ENCODE assay signal across 8 mouse cellular contexts in genomic region chr5:36313353-36314079, GRCm38 (mm10).
DNase-seq lines count a peak whose midpoint lies in the region; ATAC-seq and TF ChIP-seq lines count a peak whose summit lies in the region.

No protein-coding gene starts in this region.

- H3K9me3 ChIP-seq in embryonic facial prominence, embryonic 14.5 days (ENCODE audit: control insufficient read depth, low read length), result no peaks in the 10 kb centered on the region
- no peaks in the 10 kb centered on the region for H3K9me3 ChIP-seq in heart, embryonic 14.5 days (ENCODE audit: control insufficient read depth, low read length)
- H3K9me3 ChIP-seq in kidney, embryonic 15.5 days (replicated peaks), result no peaks in the 10 kb centered on the region
- no peaks in the 10 kb centered on the region for H3K9me3 ChIP-seq in stomach, postnatal 0 days (ENCODE audit: control insufficient read depth, low read length)

- no peaks in the 10 kb centered on the region for H3K27me3 ChIP-seq in embryonic facial prominence, embryonic 14.5 days (replicated peaks; ENCODE audit: control insufficient read depth, insufficient read depth, low read length)
- H3K27me3 ChIP-seq in heart, embryonic 14.5 days (ENCODE audit: control insufficient read depth, insufficient read depth, low read length), result no peaks in the 10 kb centered on the region
- H3K27me3 ChIP-seq in kidney, embryonic 15.5 days, result no peaks in the 10 kb centered on the region
- H3K27me3 ChIP-seq in stomach, postnatal 0 days (ENCODE audit: control insufficient read depth, insufficient read depth, low read length), result no peaks in the 10 kb centered on the region
- no peaks in the 10 kb centered on the region for H3K27me3 ChIP-seq in cerebellum, adult 2 months (ENCODE audit: control insufficient read depth, insufficient read depth, low read length)

- whole genome bisulfite sequencing in embryonic facial prominence, embryonic 14.5 days, result 16% methylated on average over 16 of the region's 16 CpGs
- 22% methylated on average over 16 of the region's 16 CpGs for WGBS in heart, embryonic 14.5 days
- WGBS in kidney, embryonic 15.5 days, result 25% methylated on average over 16 of the region's 16 CpGs
- WGBS in stomach, postnatal 0 days, result 32% methylated on average over 16 of the region's 16 CpGs
- WGBS in cerebellum, adult 2 months, result 33% methylated on average over 16 of the region's 16 CpGs

- peak overlapping the region; percentile 74; the same call in 1 of the 2 replicates for H3K27ac ChIP-seq in embryonic facial prominence, embryonic 14.5 days (replicated peaks; ENCODE audit: low read depth, low read length)
- peak overlapping the region; percentile 46 to 71 for H3K27ac ChIP-seq in heart, embryonic 14.5 days (replicated peaks in 1 of 2; ENCODE audit: control insufficient read depth in 1 of 2, insufficient read depth in 1 of 2, low read depth in 2 of 2, low read length in 2 of 2)
- peak overlapping the region; percentile 68 for H3K27ac ChIP-seq in kidney, embryonic 15.5 days
- H3K27ac ChIP-seq in stomach, postnatal 0 days (replicated peaks), result peak overlapping the region; percentile 35
- H3K27ac ChIP-seq in cerebellum, adult 2 months (ENCODE audit: insufficient read depth, low read length), result no peak overlapping the region

- peak overlapping the region; percentile 29 for H3K4me2 ChIP-seq in embryonic facial prominence, embryonic 14.5 days (ENCODE audit: low read depth, low read length)
- H3K4me2 ChIP-seq in heart, embryonic 14.5 days (ENCODE audit: low read length), result peak overlapping the region; percentile 40
- peak overlapping the region; percentile 43 for H3K4me2 ChIP-seq in kidney, embryonic 15.5 days
- H3K4me2 ChIP-seq in stomach, postnatal 0 days (replicated peaks; ENCODE audit: low read depth), result no peak overlapping the region

- H3K4me1 ChIP-seq in embryonic facial prominence, embryonic 14.5 days (ENCODE audit: control insufficient read depth, insufficient read depth, low read length), result peaks cover 21% of the 10 kb centered on the region
- H3K4me1 ChIP-seq in heart, embryonic 14.5 days (ENCODE audit: control insufficient read depth in 2 of 2, insufficient read depth in 2 of 2, low read length in 2 of 2), result peaks cover 19% of the 10 kb centered on the region in 2 experiments
- H3K4me1 ChIP-seq in kidney, embryonic 15.5 days, result peaks cover 36% of the 10 kb centered on the region
- peaks cover 4% of the 10 kb centered on the region for H3K4me1 ChIP-seq in stomach, postnatal 0 days (replicated peaks; ENCODE audit: control insufficient read depth, insufficient read depth)
- H3K4me1 ChIP-seq in cerebellum, adult 2 months (ENCODE audit: control insufficient read depth, insufficient read depth, low read length), result no peaks in the 10 kb centered on the region

- no peak for TF ChIP-seq EP300 in stomach, postnatal 0 days (optimal IDR thresholded peaks at IDR 0.05)

- H3K4me3 ChIP-seq in embryonic facial prominence, embryonic 14.5 days (ENCODE audit: low read depth, low read length), result no peak overlapping the region
- peak overlapping the region; percentile 4 to 15; a peak in 2 of 4 replicates for H3K4me3 ChIP-seq in heart, embryonic 14.5 days (ENCODE audit: control insufficient read depth in 1 of 2, insufficient read depth in 1 of 2, low read depth in 1 of 2, low read length in 2 of 2)
- H3K4me3 ChIP-seq in kidney, embryonic 15.5 days (replicated peaks), result peak overlapping the region; percentile 13; the same call in 1 of the 2 replicates
- no peak overlapping the region for H3K4me3 ChIP-seq in stomach, postnatal 0 days (ENCODE audit: low read depth, low read length)
- H3K4me3 ChIP-seq in cerebellum, adult 2 months (replicated peaks; ENCODE audit: insufficient read depth, low read depth, low read length), result no peak overlapping the region

- no peak for TF ChIP-seq CTCF in stomach, postnatal 0 days (IDR thresholded peaks at IDR 0.05; ENCODE audit: low read depth)
- no peak for TF ChIP-seq CTCF in cerebellum, adult 2 months (IDR thresholded peaks at IDR 0.05; ENCODE audit: borderline replicate concordance, insufficient read depth, low read depth, low read length)

- no peak for TF ChIP-seq POLR2A in cerebellum, adult 2 months (IDR thresholded peaks at IDR 0.05; ENCODE audit: borderline replicate concordance, insufficient read depth, low read length)

- no peaks in the 10 kb centered on the region for H3K36me3 ChIP-seq in embryonic facial prominence, embryonic 14.5 days (ENCODE audit: control insufficient read depth, insufficient read depth, low read length)
- no peaks in the 10 kb centered on the region for H3K36me3 ChIP-seq in heart, embryonic 14.5 days (ENCODE audit: control insufficient read depth, insufficient read depth, low read length)
- H3K36me3 ChIP-seq in kidney, embryonic 15.5 days, result no peaks in the 10 kb centered on the region
- H3K36me3 ChIP-seq in stomach, postnatal 0 days (ENCODE audit: control insufficient read depth, insufficient read depth, low read length), result no peaks in the 10 kb centered on the region

- peak; percentile 58 for DNase-seq in adrenal gland, adult 2 months
- DNase-seq in embryonic facial prominence, embryonic 14.5 days (ENCODE audit: low spot score), result peak; percentile 83
- peak; percentile 34 for DNase-seq in lung, postnatal 14 days
- peak; percentile 40 for DNase-seq in stomach, postnatal 0 days (ENCODE audit: low spot score)
- no peak for DNase-seq in thymus, postnatal 14 days
- no peak for DNase-seq in cerebellum, adult 2 months

- H3K9ac ChIP-seq in embryonic facial prominence, embryonic 14.5 days (ENCODE audit: low read depth, low read length), result peak overlapping the region; percentile 47
- peak overlapping the region; percentile 52 for H3K9ac ChIP-seq in heart, embryonic 14.5 days (ENCODE audit: low read length)
- no peak overlapping the region for H3K9ac ChIP-seq in kidney, embryonic 15.5 days
- H3K9ac ChIP-seq in stomach, postnatal 0 days (ENCODE audit: low read length), result 0 out of 2 replicates have a peak overlapping the region, but pooled peaks have one; percentile 13

- peak; percentile 81 for ATAC-seq in embryonic facial prominence, embryonic 14.5 days (ENCODE audit: low read depth)
- peak; percentile 70; the same call in 1 of the 2 replicates for ATAC-seq in heart, embryonic 14.5 days (ENCODE audit: insufficient number of reproducible peaks, insufficient read depth, low FRiP score, low read depth)
- ATAC-seq in kidney, embryonic 15.5 days (replicated peaks; ENCODE audit: low FRiP score), result peak; percentile 78
- ATAC-seq in stomach, postnatal 0 days (ENCODE audit: low FRiP score, low TSS enrichment), result peak; percentile 48; the same call in 1 of the 2 replicates

Comparison
In these comparisons a context has a peak if more than half of its experiments do, and no peak if none do; other contexts are left out.
1. DNase-seq: peak in adrenal gland, adult 2 months (single experiment), embryonic facial prominence, embryonic 14.5 days (single experiment), lung, postnatal 14 days (single experiment) and stomach, postnatal 0 days (single experiment); none in thymus, postnatal 14 days (single experiment) and cerebellum, adult 2 months (0 of 2).
2. H3K4me3 ChIP-seq: peak in heart, embryonic 14.5 days (2 of 2) and kidney, embryonic 15.5 days (single experiment); none in embryonic facial prominence, embryonic 14.5 days (single experiment), stomach, postnatal 0 days (single experiment) and cerebellum, adult 2 months (single experiment).
3. Peak in every context shown above with its lines, with median percentiles within 50 percentile points of each other: ATAC-seq.